Mouse (Mus musculus): ENCODE data around the gene Prdm11.

Prdm11 gene

DNA sequence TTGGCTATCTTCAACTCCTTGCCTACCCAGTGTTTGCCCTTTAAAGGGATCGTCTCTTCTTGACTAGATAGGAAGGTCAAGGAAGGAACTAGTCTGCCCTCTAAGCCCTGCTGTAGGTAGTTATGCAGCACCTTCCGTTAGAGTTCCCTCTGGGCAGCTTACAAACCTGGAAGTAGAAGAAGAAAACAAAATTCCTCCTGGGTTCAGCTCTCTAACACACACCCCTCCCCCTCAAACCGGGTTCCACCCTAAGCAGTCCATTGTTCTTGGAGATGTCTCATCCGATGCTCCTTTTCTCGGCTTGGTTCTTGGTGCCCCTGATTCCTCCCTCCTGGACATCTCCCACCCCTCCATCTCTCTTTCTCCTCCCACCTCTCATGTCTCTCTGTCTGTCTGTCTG, 116.3 kb downstream of the Prdm11 start:
- DNase-seq (ENCODE audit: low spot score), result no peak

DNA sequence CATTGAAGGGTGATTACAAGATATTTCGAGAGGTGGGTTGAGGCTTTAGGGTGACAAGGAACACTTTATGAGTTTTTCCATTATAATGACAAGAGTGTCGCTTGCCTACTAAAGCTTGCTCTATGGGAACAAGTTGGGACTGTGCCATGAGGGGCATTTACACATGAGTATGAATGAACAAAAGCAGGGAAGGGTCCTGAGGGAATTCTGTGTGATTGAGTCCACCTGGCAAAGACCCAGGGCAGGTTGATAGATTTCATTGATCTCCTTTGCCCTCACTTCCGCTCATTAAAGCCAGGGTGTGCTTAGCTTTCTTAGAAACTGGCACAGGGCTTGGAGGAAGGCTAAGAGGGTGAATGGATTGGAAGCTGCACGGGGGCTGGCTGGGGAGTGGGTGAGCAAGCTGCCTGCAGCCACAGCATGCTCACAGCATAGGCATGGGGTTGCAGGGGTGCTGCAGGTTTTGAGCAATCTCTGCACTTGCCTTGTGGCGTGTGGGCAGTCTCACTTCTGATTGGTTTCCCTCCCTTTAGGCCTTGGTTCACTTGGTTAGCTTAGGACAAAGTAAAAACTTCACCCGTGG, 121.2 kb downstream of the Prdm11 start:
- no peak for DNase-seq (ENCODE audit: low spot score)

- no peak for DNase-seq (ENCODE audit: low spot score)
These were observed 125.3 kb downstream of the Prdm11 start for GRCm38 (mm10) chr2:92920709-92921108.

DNA sequence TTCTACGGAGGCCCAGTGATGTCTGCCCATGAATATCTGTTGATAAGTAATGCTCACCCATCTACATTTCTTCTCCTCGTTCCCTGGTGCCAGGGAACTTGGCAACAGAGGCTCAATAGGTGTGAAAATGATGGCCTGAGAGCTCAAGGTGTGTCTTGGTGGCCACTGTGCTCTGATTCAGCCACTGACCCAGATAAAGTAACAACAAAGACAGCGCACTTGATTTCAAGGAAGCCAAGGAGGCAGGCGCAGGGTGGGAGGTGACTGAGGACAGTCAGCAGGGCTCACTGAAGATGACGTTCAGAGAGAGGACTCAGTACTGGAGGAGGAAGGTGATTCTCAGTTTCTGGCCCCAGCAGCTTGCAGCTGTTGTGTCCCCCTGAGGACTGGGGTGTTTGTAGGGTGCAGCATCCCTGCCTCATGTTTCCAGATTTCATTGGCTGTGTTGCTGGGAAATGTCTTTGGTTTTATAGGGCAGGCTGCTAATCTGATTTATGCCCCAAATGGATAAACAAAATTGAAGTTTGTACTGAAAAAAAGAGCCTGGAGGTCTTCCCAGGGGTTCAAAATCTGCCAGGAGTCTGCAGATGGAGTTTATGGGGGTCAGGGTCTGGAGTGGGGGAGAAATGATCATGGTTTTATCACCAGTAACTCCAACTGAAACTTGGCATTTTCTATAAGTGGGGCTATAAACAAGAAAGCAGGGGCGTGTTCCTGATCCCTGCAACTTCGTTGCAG, 128.4 kb downstream of the Prdm11 start:
- DNase-seq (ENCODE audit: low spot score), result no peak

GRCm38 (mm10) chr2:92915659-92916631, 130.0 kb downstream of the Prdm11 start:
- DNase-seq (ENCODE audit: low spot score), result no peak
